Mouse (Mus musculus) embryonic facial prominence, embryonic 11.5 days (tissue): Measurements from ENCODE around the gene Dyrk2. TPM values are rescaled to one million over a fixed set of nuclear protein-coding genes. Genes with fewer than 3 reads are reported as not detected.

Experiments
- ATAC-seq: fragments of 200-750 bp; cut with Nextera tagmentation; replicated peaks from 2 replicates; pipeline ENCODE4 v1.8.0; 2017; ENCODE audit warnings: low read depth; ENCODE audit not compliant: insufficient number of reproducible peaks, low FRiP score, low TSS enrichment
- DNase-seq: peaks from one replicate; pipeline ENCODE4 v3.0.0-alpha.2; 2015; ENCODE audit warnings: low spot score
- H3K27ac ChIP-seq: fragments of 300-500 bp; sonication (generic); replicated peaks from 2 replicates; pipeline ENCODE4 v1.5.1; 2014; ENCODE audit warnings: mild to moderate bottlenecking, low read depth, low read length, control low read depth
- H3K27me3 ChIP-seq: fragments of 300-500 bp; sonication (generic); 2 replicates; pipeline ENCODE4 v1.6.1; 2014; ENCODE audit warnings: mild to moderate bottlenecking, low read length, moderate library complexity, mixed read lengths; ENCODE audit not compliant: control insufficient read depth, insufficient read depth
- H3K36me3 ChIP-seq: fragments of 300-500 bp; sonication (generic); replicated peaks from 2 replicates; pipeline ENCODE4 v1.6.1; 2014; ENCODE audit warnings: low read depth, mild to moderate bottlenecking, low read length, moderate library complexity, mixed read lengths; ENCODE audit not compliant: control insufficient read depth, insufficient read depth
- H3K4me1 ChIP-seq: fragments of 300-500 bp; sonication (generic); 2 replicates; pipeline ENCODE4 v1.6.1; 2014; ENCODE audit warnings: low read length, mixed read lengths; ENCODE audit not compliant: control insufficient read depth, insufficient read depth
- H3K4me2 ChIP-seq: fragments of 300-500 bp; sonication (generic); 2 replicates; pipeline ENCODE4 v1.6.1; 2014; ENCODE audit warnings: low read depth, mild to moderate bottlenecking, control low read depth, low read length, moderate library complexity
- H3K4me3 ChIP-seq: fragments of 300-500 bp; sonication (generic); 2 replicates; pipeline ENCODE4 v1.5.1; 2014; ENCODE audit warnings: low read depth, low read length, control low read depth
- H3K9ac ChIP-seq: fragments of 300-500 bp; sonication (generic); replicated peaks from 2 replicates; pipeline ENCODE4 v1.6.1; 2014; ENCODE audit warnings: mild to moderate bottlenecking, control low read depth, low read length
- H3K9me3 ChIP-seq: fragments of 300-500 bp; sonication (generic); replicated peaks from 2 replicates; pipeline ENCODE4 v1.6.1; 2016; ENCODE audit warnings: mild to moderate bottlenecking, low read length, inconsistent platforms, mixed read lengths; ENCODE audit not compliant: control insufficient read depth
- WGBS: fragments of 180-500 bp; shearing (Covaris S2); extraction: QIAGEN DNeasy Blood & Tissue Kit; methylation state at CpG from one replicate; pipeline ENCODE4 v1.1.7; 2014; 5-methylcytosine and 5-hydroxymethylcytosine counted together
- polyA plus RNA-seq: library from polyadenylated mRNA; unstranded; fragments of >200 nt; fragmentation: Nextera tagmentation; extraction: Ambion mirVana; gene quantifications from 2 replicates; pipeline ENCODE4 v1.2.1, GENCODE M21; 2014

Dyrk2 gene
- 10.7 and 12.1 TPM in 2 replicates for polyA plus RNA-seq

- Histone ChIP-seq H3K4me1 (no peaks in the 10 kb centered on the region), H3K27ac (peak within 1 kb of the TSS; percentile 93), H3K9me3 (no peaks in the 10 kb centered on the region), H3K4me3 (peak within 1 kb of the TSS; percentile 94), H3K9ac (peak within 1 kb of the TSS; percentile 99), H3K27me3 (no peaks in the 10 kb centered on the region), H3K36me3 (no peaks in the 10 kb centered on the region), H3K4me2 (peak within 1 kb of the TSS; percentile 91)
- 4% methylated on average over 16 of the region's 16 CpGs for WGBS
- DNase-seq (peak; percentile 51), ATAC-seq (no peak; the same call in 1 of the 2 replicates)
Measured at GRCm38 (mm10) chr10:118870201-118870980, at the start of gene Dyrk2. Dyrk2 (minus strand) TSS chr10:118870209.

- Histone ChIP-seq H3K9me3 (no peaks in the 10 kb centered on the region), H3K27ac (no peak overlapping the region), H3K4me1 (no peaks in the 10 kb centered on the region), H3K36me3 (no peaks in the 10 kb centered on the region), H3K9ac (no peak overlapping the region), H3K4me2 (no peak overlapping the region), H3K27me3 (no peaks in the 10 kb centered on the region), H3K4me3 (no peak overlapping the region)
- WGBS, result 50% methylated on average over 10 of the region's 10 CpGs
- ATAC-seq (no peak), DNase-seq (no peak)
Measured at GRCm38 (mm10) chr10:118902625-118903024, 32.6 kb upstream of the Dyrk2 start.

DNA sequence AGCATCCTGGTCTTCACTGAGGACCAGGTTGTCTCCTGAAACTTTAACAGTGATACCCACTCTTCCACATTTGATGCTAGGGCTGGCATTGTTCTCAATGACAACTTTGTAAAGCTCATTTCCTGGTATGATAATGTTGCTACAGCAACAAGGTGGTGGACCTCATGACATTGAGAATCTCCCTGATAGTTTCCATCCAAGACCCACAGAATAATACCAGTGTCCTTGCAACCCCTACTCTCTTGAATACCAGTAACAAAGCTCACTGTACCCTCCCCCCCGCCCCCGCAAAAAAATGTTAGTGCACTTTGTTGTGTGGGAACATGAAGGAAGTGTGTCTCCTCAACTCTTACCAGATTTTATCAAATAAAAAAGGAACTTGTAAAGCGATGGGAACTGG, 23.6 kb upstream of the Dyrk2 start:
- no peaks in the 10 kb centered on the region for H3K27me3 ChIP-seq
- no peak overlapping the region for H3K4me2 ChIP-seq
- no peaks in the 10 kb centered on the region for H3K4me1 ChIP-seq
- 78% methylated on average over 3 of the region's 3 CpGs for WGBS
- no peak overlapping the region for H3K9ac ChIP-seq
- DNase-seq (no peak), ATAC-seq (no peak)
- H3K9me3 ChIP-seq, result no peaks in the 10 kb centered on the region
- no peak overlapping the region for H3K4me3 ChIP-seq
- no peak overlapping the region for H3K27ac ChIP-seq
- no peaks in the 10 kb centered on the region for H3K36me3 ChIP-seq

DNA sequence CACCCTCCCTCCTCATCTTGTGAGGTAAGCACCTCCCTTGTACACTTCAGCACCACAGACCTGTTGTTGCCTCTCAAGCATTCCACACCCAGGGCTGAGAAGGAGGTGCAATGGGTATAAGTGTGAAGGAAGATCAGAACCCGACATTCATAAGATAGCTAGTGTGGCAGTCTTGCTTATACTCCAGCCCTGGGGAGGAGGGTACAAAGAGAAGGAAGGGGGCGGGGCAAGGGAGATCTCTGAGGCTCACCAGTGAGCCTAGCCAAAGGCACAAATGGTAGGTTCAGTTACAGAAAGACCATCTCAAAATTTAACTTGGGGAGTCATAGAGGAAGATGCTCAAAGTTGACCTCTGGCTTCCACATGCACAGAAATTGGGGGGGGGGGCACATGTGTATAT, 14.1 kb upstream of the Dyrk2 start:
- 89% methylated on average over 2 of the region's 2 CpGs for WGBS
- no peaks in the 10 kb centered on the region for H3K9me3 ChIP-seq
- H3K27me3 ChIP-seq, result no peaks in the 10 kb centered on the region
- no peak for DNase-seq
- H3K9ac ChIP-seq, result no peak overlapping the region
- H3K27ac ChIP-seq, result no peak overlapping the region
- H3K4me1 ChIP-seq, result no peaks in the 10 kb centered on the region
- no peaks in the 10 kb centered on the region for H3K36me3 ChIP-seq
- ATAC-seq, result no peak
- no peak overlapping the region for H3K4me3 ChIP-seq
- no peak overlapping the region for H3K4me2 ChIP-seq

GRCm38 (mm10) chr10:118883317-118883716, 13.3 kb upstream of the Dyrk2 start:
- H3K27me3 ChIP-seq, result no peaks in the 10 kb centered on the region
- no peak overlapping the region for H3K27ac ChIP-seq
- H3K4me2 ChIP-seq, result no peak overlapping the region
- H3K4me1 ChIP-seq, result no peaks in the 10 kb centered on the region
- H3K9me3 ChIP-seq, result no peaks in the 10 kb centered on the region
- no peak for DNase-seq
- ATAC-seq, result no peak
- H3K9ac ChIP-seq, result no peak overlapping the region
- H3K36me3 ChIP-seq, result no peaks in the 10 kb centered on the region
- 85% methylated on average over 11 of the region's 11 CpGs for WGBS
- no peak overlapping the region for H3K4me3 ChIP-seq

DNA sequence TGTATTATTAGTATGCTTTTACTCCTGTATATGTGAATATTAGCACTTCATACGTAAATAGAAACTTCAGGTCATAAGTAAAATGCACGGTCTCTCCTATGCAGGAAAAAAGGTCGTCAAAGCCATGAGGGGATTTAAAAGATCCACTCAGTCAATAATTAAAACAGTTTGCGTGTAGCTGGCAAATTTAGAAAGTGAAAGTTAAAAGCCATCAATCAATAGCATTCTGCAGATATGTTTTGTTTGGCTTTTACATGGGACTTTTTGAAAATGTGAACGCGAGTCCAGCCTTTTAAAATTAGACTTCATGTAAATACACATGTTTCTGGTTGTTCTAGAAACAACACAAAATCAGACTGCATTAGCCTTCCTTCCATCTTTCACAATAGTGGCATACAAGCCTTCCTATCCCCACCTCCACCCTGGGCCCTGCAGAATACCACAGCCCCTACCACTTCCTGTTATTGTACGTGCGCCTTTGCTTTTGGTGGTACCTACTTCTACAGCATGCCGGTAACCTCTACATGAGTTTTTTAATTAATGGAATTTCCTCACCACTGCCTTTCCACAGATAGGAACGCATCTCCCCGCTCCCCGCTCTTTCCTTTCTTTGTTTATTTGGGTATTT, 12.4 kb upstream of the Dyrk2 start:
- Histone ChIP-seq H3K9ac (no peak overlapping the region), H3K9me3 (no peaks in the 10 kb centered on the region), H3K4me2 (no peak overlapping the region), H3K27me3 (no peaks in the 10 kb centered on the region), H3K4me3 (no peak overlapping the region), H3K36me3 (no peaks in the 10 kb centered on the region), H3K4me1 (no peaks in the 10 kb centered on the region), H3K27ac (no peak overlapping the region)
- DNase-seq, result no peak
- ATAC-seq, result no peak
- 77% methylated on average over 12 of the region's 12 CpGs for WGBS

DNA sequence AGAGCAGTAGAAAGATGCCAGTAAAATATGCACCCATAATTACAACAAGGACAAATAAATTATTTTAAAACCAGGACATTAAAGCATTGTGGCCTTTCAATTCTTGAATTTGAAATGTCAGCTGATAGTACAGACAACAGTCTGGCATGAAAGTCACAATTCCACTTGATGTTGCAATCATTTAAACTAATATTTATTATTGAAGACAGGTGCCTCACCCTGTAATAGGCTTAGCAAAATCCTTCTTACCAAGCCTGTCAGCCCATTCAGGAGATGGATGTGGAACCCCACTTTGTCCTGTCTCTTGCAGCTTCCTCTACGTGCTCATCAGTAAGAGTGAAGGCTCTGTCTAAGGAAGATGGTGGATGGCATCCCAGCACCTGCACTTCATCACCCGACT, 10.8 kb upstream of the Dyrk2 start:
- no peaks in the 10 kb centered on the region for H3K4me1 ChIP-seq
- no peaks in the 10 kb centered on the region for H3K36me3 ChIP-seq
- no peaks in the 10 kb centered on the region for H3K9me3 ChIP-seq
- ATAC-seq (no peak), DNase-seq (no peak)
- H3K27me3 ChIP-seq, result no peaks in the 10 kb centered on the region
- no peak overlapping the region for H3K27ac ChIP-seq
- WGBS, result 78% methylated on average over 2 of the region's 2 CpGs
- H3K9ac ChIP-seq, result no peak overlapping the region
- H3K4me2 ChIP-seq, result no peak overlapping the region
- no peak overlapping the region for H3K4me3 ChIP-seq

GRCm38 (mm10) chr10:118872196-118872595, 2.2 kb upstream of the Dyrk2 start:
- Histone ChIP-seq H3K36me3 (no peaks in the 10 kb centered on the region), H3K4me2 (no peak overlapping the region), H3K27me3 (no peaks in the 10 kb centered on the region), H3K27ac (no peak overlapping the region), H3K9me3 (no peaks in the 10 kb centered on the region), H3K4me1 (no peaks in the 10 kb centered on the region), H3K4me3 (no peak overlapping the region), H3K9ac (no peak overlapping the region)
- 98% methylated on average over 2 of the region's 2 CpGs for WGBS
- ATAC-seq (no peak), DNase-seq (no peak)
